Mouse (Mus musculus) cerebellum, adult 2 months (tissue): ENCODE measurements around the gene Maats1.

Experiments used
- CTCF ChIP-seq: fragments of 200-500 bp; IDR thresholded peaks from 2 replicates; pipeline ENCODE4 v1.5.1; 2011; ENCODE audit warnings: low read depth, mild to moderate bottlenecking, control low read depth, low read length, moderate library complexity, borderline replicate concordance; ENCODE audit not compliant: insufficient read depth
- POLR2A ChIP-seq: fragments of 200-500 bp; IDR thresholded peaks from 2 replicates; pipeline ENCODE4 v1.6.1; 2011; ENCODE audit warnings: low read length, control low read depth, borderline replicate concordance; ENCODE audit not compliant: insufficient read depth

DNA sequence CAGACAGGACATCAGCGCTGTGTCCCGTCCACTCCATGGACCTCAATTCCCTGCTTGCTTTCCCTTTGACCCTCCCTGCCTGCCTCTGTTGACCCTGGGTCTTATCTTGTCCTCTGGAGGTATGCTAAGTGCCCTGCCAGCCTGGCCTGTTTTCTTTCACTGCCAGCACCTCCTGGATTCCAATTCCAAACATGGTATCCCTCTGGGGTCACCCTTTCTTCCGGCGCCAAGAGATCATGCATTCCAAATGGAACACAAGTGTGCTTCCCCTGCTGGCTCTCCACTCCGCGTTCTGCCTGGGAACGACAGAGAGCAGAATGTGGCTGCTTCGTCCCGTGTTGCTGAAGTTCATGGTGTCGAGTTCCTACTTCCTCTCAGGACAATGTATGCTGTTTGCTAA is 20.0 kb upstream of the Maats1 start, which contains the start of gene Popdc2:
- TF ChIP-seq POLR2A, result no peak
- TF ChIP-seq CTCF, result no peak
